Mouse (Mus musculus) left cerebral cortex, postnatal 10 days (tissue): ENCODE measurements around the gene Krt7. TPM values are rescaled to one million over a fixed set of nuclear protein-coding genes. Genes with fewer than 3 reads are reported as not detected.

ENCODE experiments used
- microRNA-seq: library from miRNA; unstranded; fragments of <30 nt; microRNA quantifications from one replicate; pipeline ENCODE4 v1.2.0, GENCODE M21; 2022
- total RNA-seq, 2 experiments: library from RNA; stranded (reverse); gene quantifications; 2 replicates each; pipeline ENCODE4 v1.2.3; 2021

Gene Krt7
- total RNA-seq, 2 experiments from 2014 or later = not detected

Small RNA genes lying within 50 kb of the gene (microRNA-seq; reads per million reads assigned to microRNA genes)
- gene Mir1941 = 5.5 reads per million, percentile 19 among the genes with 10 or more reads in this experiment

Other genes starting within 250 kb of the Krt7 start
- gene Acvr1b, start 237.0 kb upstream of the Krt7 start, total RNA-seq = 100 to 1,000 TPM; 110 to 113 TPM
- 10 to 100 TPM; 30.9 to 34.2 TPM for gene Grasp, start 186.9 kb upstream of the Krt7 start, total RNA-seq
- gene Nr4a1, start 156.8 kb upstream of the Krt7 start, total RNA-seq = 10 to 100 TPM; 36.8 to 40.3 TPM
- 10 to 100 TPM; 38.8 to 41.9 TPM for gene Atg101, start 126.8 kb upstream of the Krt7 start, total RNA-seq
- under 1 TPM in 1 of 2 experiments, not detected in 1; 0.30 TPM for gene 6030408B16Rik, start 117.8 kb upstream of the Krt7 start, total RNA-seq
- under 1 TPM; 0.54 to 0.81 TPM for gene Krt80, start 40.9 kb upstream of the Krt7 start, total RNA-seq
- gene Krt87, start 27.8 kb downstream of the Krt7 start, total RNA-seq = under 1 TPM; 0.30 to 0.34 TPM
- not detected for gene Krt88, start 36.7 kb downstream of the Krt7 start, total RNA-seq
- gene Krt81, start 52.7 kb downstream of the Krt7 start, total RNA-seq = not detected
- gene Krt86, start 62.4 kb downstream of the Krt7 start, total RNA-seq = not detected
- not detected for gene Krt83, start 80.5 kb downstream of the Krt7 start, total RNA-seq
- gene Gm49425, start 106.2 kb downstream of the Krt7 start, total RNA-seq = not detected
- not detected for gene Krt84, start 121.8 kb downstream of the Krt7 start, total RNA-seq
- gene Krt82, start 139.6 kb downstream of the Krt7 start, total RNA-seq = not detected
- gene Krt90, start 151.9 kb downstream of the Krt7 start, total RNA-seq = not detected
- not detected for gene Krt75, start 162.9 kb downstream of the Krt7 start, total RNA-seq
- not detected for gene Gm5414, start 217.1 kb downstream of the Krt7 start, total RNA-seq
- not detected for gene Gm5478, start 236.3 kb downstream of the Krt7 start, total RNA-seq